Mouse (Mus musculus) erythroblast, embryonic 14.5 days (primary cell): ENCODE data around the gene Rnf223. TPM values are rescaled to one million over a fixed set of nuclear protein-coding genes. Genes with fewer than 3 reads are reported as not detected.

Experiments
- H3K27me3 ChIP-seq: 2 replicates; pipeline ENCODE4 v1.6.1; 2012; ENCODE audit warnings: inconsistent platforms; ENCODE audit not compliant: control insufficient read depth
- H3K36me3 ChIP-seq: 2 replicates; pipeline ENCODE4 v1.6.1; 2012; ENCODE audit warnings: mild to moderate bottlenecking, inconsistent platforms; ENCODE audit not compliant: control insufficient read depth
- H3K4me1 ChIP-seq: 2 replicates; pipeline ENCODE4 v1.6.1; 2012; ENCODE audit warnings: inconsistent platforms; ENCODE audit not compliant: control insufficient read depth
- H3K4me3 ChIP-seq: replicated peaks from 2 replicates; pipeline ENCODE3; 2012; ENCODE audit warnings: moderate library complexity, mild to moderate bottlenecking, inconsistent platforms
- H3K9me3 ChIP-seq: 2 replicates; pipeline ENCODE4 v1.6.1; 2012; ENCODE audit warnings: low read length, inconsistent platforms, mixed read lengths; ENCODE audit not compliant: control insufficient read depth
- GATA1 ChIP-seq: IDR thresholded peaks from 2 replicates; pipeline ENCODE4 v1.6.1; 2012; ENCODE audit warnings: low read length, inconsistent platforms, mixed read lengths
- TAL1 ChIP-seq: IDR thresholded peaks from 3 replicates; pipeline ENCODE4 v1.6.1; 2012; ENCODE audit warnings: low read length, inconsistent platforms, mixed read lengths
- polyA plus RNA-seq: library from polyadenylated mRNA; stranded (reverse); fragments of >175 nt; gene quantifications from 2 replicates; pipeline ENCODE4 v1.2.3, GENCODE M21; 2012

The Rnf223 gene
- polyA plus RNA-seq, 1 experiment: 0.10 TPM

GRCm38 (mm10) chr4:156096191-156096590 is 34.1 kb upstream of the Rnf223 start:
- H3K36me3 ChIP-seq: no peaks in the 10 kb centered on the region
- H3K27me3 ChIP-seq: no peaks in the 10 kb centered on the region
- H3K4me3 ChIP-seq: no peak overlapping the region
- TF ChIP-seq GATA1: no peak
- no peak for TF ChIP-seq TAL1
- no peaks in the 10 kb centered on the region for H3K4me1 ChIP-seq
- no peaks in the 10 kb centered on the region for H3K9me3 ChIP-seq

GRCm38 (mm10) chr4:156097770-156098366 is 32.4 kb upstream of the Rnf223 start:
- TF ChIP-seq GATA1: no peak
- no peak for TF ChIP-seq TAL1
- no peaks in the 10 kb centered on the region for H3K4me1 ChIP-seq
- no peaks in the 10 kb centered on the region for H3K36me3 ChIP-seq
- no peak overlapping the region for H3K4me3 ChIP-seq
- no peaks in the 10 kb centered on the region for H3K27me3 ChIP-seq
- H3K9me3 ChIP-seq: no peaks in the 10 kb centered on the region

GRCm38 (mm10) chr4:156099427-156099826 is 30.9 kb upstream of the Rnf223 start:
- Histone ChIP-seq H3K4me1 (no peaks in the 10 kb centered on the region), H3K27me3 (no peaks in the 10 kb centered on the region), H3K36me3 (no peaks in the 10 kb centered on the region), H3K4me3 (no peak overlapping the region), H3K9me3 (no peaks in the 10 kb centered on the region)
- no peak for TF ChIP-seq GATA1
- TF ChIP-seq TAL1: no peak

GRCm38 (mm10) chr4:156100501-156100900 is 29.8 kb upstream of the Rnf223 start:
- Histone ChIP-seq H3K4me3 (no peak overlapping the region), H3K9me3 (no peaks in the 10 kb centered on the region), H3K4me1 (no peaks in the 10 kb centered on the region), H3K27me3 (no peaks in the 10 kb centered on the region), H3K36me3 (no peaks in the 10 kb centered on the region)
- TF ChIP-seq GATA1 (no peak), TAL1 (no peak)

- Histone ChIP-seq H3K4me1 (no peaks in the 10 kb centered on the region), H3K9me3 (no peaks in the 10 kb centered on the region)
- no peak for TF ChIP-seq GATA1
- no peak for TF ChIP-seq TAL1
Measured at GRCm38 (mm10) chr4:156101481-156101903, 28.8 kb upstream of the Rnf223 start.

GRCm38 (mm10) chr4:156103342-156103741 is 27.0 kb upstream of the Rnf223 start:
- Histone ChIP-seq H3K36me3 (no peaks in the 10 kb centered on the region), H3K9me3 (no peaks in the 10 kb centered on the region), H3K4me3 (no peak overlapping the region), H3K4me1 (no peaks in the 10 kb centered on the region), H3K27me3 (no peaks in the 10 kb centered on the region)
- no peak for TF ChIP-seq GATA1
- TF ChIP-seq TAL1: no peak

More at GRCm38 (mm10) chr4:156101481-156101903, 28.8 kb upstream of the Rnf223 start:
- H3K4me3 ChIP-seq: no peak overlapping the region
- H3K27me3 ChIP-seq: no peaks in the 10 kb centered on the region
- no peaks in the 10 kb centered on the region for H3K36me3 ChIP-seq

GRCm38 (mm10) chr4:156108606-156109546 is 21.4 kb upstream of the Rnf223 start:
- Histone ChIP-seq H3K4me3 (peak overlapping the region; percentile 79), H3K27me3 (no peaks in the 10 kb centered on the region), H3K9me3 (no peaks in the 10 kb centered on the region), H3K4me1 (peaks cover 33% of the 10 kb centered on the region), H3K36me3 (peaks cover 16% of the 10 kb centered on the region)
- no peak for TF ChIP-seq GATA1
- no peak for TF ChIP-seq TAL1

GRCm38 (mm10) chr4:156109570-156110331 is 20.6 kb upstream of the Rnf223 start, which contains the start of gene 9430015G10Rik:
Gene 9430015G10Rik, plus strand, starts transcription at chr4:156109982.
- Histone ChIP-seq H3K27me3 (no peaks in the 10 kb centered on the region), H3K9me3 (no peaks in the 10 kb centered on the region), H3K4me3 (peak within 1 kb of the TSS; percentile 79), H3K4me1 (peaks cover 33% of the 10 kb centered on the region), H3K36me3 (peaks cover 19% of the 10 kb centered on the region)
- no peak for TF ChIP-seq GATA1
- TF ChIP-seq TAL1: no peak

- peaks cover 19% of the 10 kb centered on the region for H3K4me1 ChIP-seq
- TF ChIP-seq GATA1: no peak
- no peak for TF ChIP-seq TAL1
- no peaks in the 10 kb centered on the region for H3K27me3 ChIP-seq
- no peaks in the 10 kb centered on the region for H3K9me3 ChIP-seq
- peaks cover 79% of the 10 kb centered on the region for H3K36me3 ChIP-seq
- H3K4me3 ChIP-seq: no peak overlapping the region
Measured at GRCm38 (mm10) chr4:156124077-156124476, 6.2 kb upstream of the Rnf223 start.
